Comparison of ENCODE assay signal across 27 mouse cellular contexts in genomic region chr2:93813343-93813742, GRCm38 (mm10). TPM values are rescaled to one million over a fixed set of nuclear protein-coding genes. Genes with fewer than 3 reads are reported as not detected.
"Had no signal": no experiment of that assay in that cellular context is flagged by ENCODE, and none has a peak within 500 bp of the region (broad histone marks: within the 10 kb centered on the region; RNA-seq: fewer than 3 reads in every experiment).

No protein-coding gene starts in this region.

- H3K27ac ChIP-seq: limb, embryonic 10.5 days; limb, embryonic 13.5 days; liver, embryonic 12.5 days; liver, embryonic 15.5 days; lung, embryonic 15.5 days; midbrain, embryonic 10.5 days; midbrain, embryonic 13.5 days; neural tube, embryonic 13.5 days had no signal

- H3K4me1 ChIP-seq: limb, embryonic 10.5 days; limb, embryonic 13.5 days; lung, embryonic 15.5 days; midbrain, embryonic 10.5 days; midbrain, embryonic 13.5 days had no signal

- DNase-seq: kidney, adult 9 months; kidney, postnatal 14 days; kidney, postnatal 4 days; layer of hippocampus, adult 9-11 months; liver; lung, adult 18-20 months; lung, postnatal 10 days; lung, postnatal 36 days; retina, postnatal 1 day; thymus, postnatal 25 days had no signal

- H3K27me3 ChIP-seq: limb, embryonic 13.5 days; liver, embryonic 12.5 days; liver, embryonic 15.5 days; lung, embryonic 15.5 days; megakaryocyte, embryonic 14.5 days; midbrain, embryonic 13.5 days; neural tube, embryonic 13.5 days had no signal

- ATAC-seq: liver, embryonic 12.5 days; midbrain, embryonic 13.5 days; midbrain, embryonic 16.5 days had no signal

- H3K4me3 ChIP-seq: limb, embryonic 10.5 days; limb, embryonic 13.5 days; liver, embryonic 12.5 days; liver, embryonic 15.5 days; lung, embryonic 15.5 days; megakaryocyte, embryonic 14.5 days; midbrain, embryonic 10.5 days; midbrain, embryonic 13.5 days; myocyte; neural tube, embryonic 13.5 days had no signal

RNA-seq across cellular contexts. Expression of gene Accsl, which starts 55.6 kb away (rescaled TPM):
- total RNA-seq: layer of hippocampus, adult 18-20 months; left cerebral cortex, postnatal 25 days; monocyte, adult 5-6 weeks; neutrophil, adult 5-6 weeks had no signal
- polyA plus RNA-seq: kidney, embryonic 16.5 days; limb, embryonic 10.5 days; limb, embryonic 13.5 days; liver, embryonic 12.5 days; liver, embryonic 15.5 days; midbrain, embryonic 10.5 days; small intestine, adult 2 months had no signal
